Mouse (Mus musculus) hematopoietic multipotent progenitor cell, adult 10-12 weeks (in vitro differentiated cells): ENCODE data around the gene Gm5447. TPM values are rescaled to one million over a fixed set of nuclear protein-coding genes. Genes with fewer than 3 reads are reported as not detected.

Experiments used
- polyA plus RNA-seq: library from polyadenylated mRNA; stranded (reverse); fragments of >175 nt; gene quantifications from 2 replicates; pipeline ENCODE4 v1.2.3, GENCODE M21; 2012; ENCODE audit warnings: low replicate concordance

Gene Gm5447
- not detected in 2 replicates for polyA plus RNA-seq

GRCm38 (mm10) chr13:30973501-30974246 lies at the start of gene Gm5447, which contains the start of gene Exoc2:
TSS of gene Gm5447 (plus strand) at chr13:30974204.
TSS of gene Exoc2 (minus strand) at chr13:30974093.

GRCm38 (mm10) chr13:30947540-30947939 lies 26.5 kb upstream of the Gm5447 start, which contains the start of gene Hus1b:
TSS of gene Hus1b (minus strand) at chr13:30947759.

Other genes starting within 250 kb of the Gm5447 start
- 7.3 and 13.2 TPM in 2 replicates for gene Irf4, start 225.0 kb upstream of the Gm5447 start, polyA plus RNA-seq
- 0.10 TPM in 1 of 2 replicates, not detected in the other for gene Hus1b, start 26.4 kb upstream of the Gm5447 start, polyA plus RNA-seq
- 6.3 and 7.2 TPM in 2 replicates for gene Exoc2, start 111 bp upstream of the Gm5447 start, polyA plus RNA-seq